Mouse (Mus musculus) right cerebral cortex, postnatal 25 days (tissue): ENCODE measurements at regions not wholly inside any gene's neighbourhood (a gene's known extent, or its start where the extent isn't known, plus 50 kb on each side); places are given as distances from the start of the nearest gene placed in this dataset.
"Not testable (repeated sequence)": the region's sequence is repeated elsewhere in the genome, so short reads cannot be mapped to it uniquely, and the experiment has no call there.

ENCODE experiments used
- DNase-seq: peaks from one replicate; pipeline ENCODE4 v3.0.0; 2022

- DNase-seq: no peak
These were observed 105.8 kb upstream of the Dyrk2 start for GRCm38 (mm10) chr10:118975772-118976171.

GRCm38 (mm10) chr10:118973324-118973723, 103.3 kb upstream of the Dyrk2 start:
- no peak for DNase-seq

- DNase-seq: no peak
These were observed 102.6 kb upstream of the Dyrk2 start for GRCm38 (mm10) chr10:118972626-118973025.

- DNase-seq: no peak
These were observed 100.6 kb upstream of the Dyrk2 start for GRCm38 (mm10) chr10:118970457-118971175.

- DNase-seq: no peak
These were observed 91.7 kb upstream of the Dyrk2 start for GRCm38 (mm10) chr10:118961713-118962181.

- DNase-seq: no peak
These were observed 90.1 kb upstream of the Dyrk2 start for GRCm38 (mm10) chr10:118960076-118960475.

GRCm38 (mm10) chr10:118959623-118960022, 89.6 kb upstream of the Dyrk2 start:
- no peak for DNase-seq

- peak; percentile 25 for DNase-seq
These were observed 86.3 kb upstream of the Dyrk2 start for GRCm38 (mm10) chr10:118956352-118956751.

GRCm38 (mm10) chr10:118953440-118953839, 83.4 kb upstream of the Dyrk2 start:
- DNase-seq: no peak

GRCm38 (mm10) chr10:118952756-118953155, 82.7 kb upstream of the Dyrk2 start:
- no peak for DNase-seq

GRCm38 (mm10) chr10:118947724-118948123, 77.7 kb upstream of the Dyrk2 start:
- DNase-seq: no peak

GRCm38 (mm10) chr10:118947016-118947674, 77.1 kb upstream of the Dyrk2 start:
- DNase-seq: no peak

GRCm38 (mm10) chr10:118927316-118927715, 57.3 kb upstream of the Dyrk2 start:
- DNase-seq: no peak

GRCm38 (mm10) chr10:118923473-118924185, 53.6 kb upstream of the Dyrk2 start:
- DNase-seq: no peak

- not testable (repeated sequence) for DNase-seq
These were observed 52.1 kb upstream of the Dyrk2 start for GRCm38 (mm10) chr10:118922120-118922519.
